Mouse (Mus musculus): ENCODE measurements around the gene Olfr1066.
"Not testable (repeated sequence)": the region's sequence is repeated elsewhere in the genome, so short reads cannot be mapped to it uniquely, and the experiment has no call there.

DNA sequence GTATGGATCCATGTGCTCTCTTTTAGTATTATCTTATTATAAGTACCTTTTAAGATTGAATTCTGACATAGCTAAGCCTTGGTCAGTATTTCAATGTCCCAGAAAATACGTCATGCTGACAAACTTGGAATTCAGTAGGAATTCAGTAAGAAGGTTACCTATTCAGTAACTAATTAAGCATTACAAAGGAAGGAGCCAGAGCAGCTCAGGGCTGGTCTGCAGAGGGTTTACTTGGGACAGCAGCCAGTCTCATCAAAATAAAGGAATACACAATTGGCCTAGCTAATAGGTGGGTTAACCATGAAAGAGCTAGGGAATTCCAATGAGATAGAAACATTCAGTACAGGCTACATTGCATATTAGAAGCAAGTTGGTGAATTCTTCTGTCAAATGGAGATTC, 14.0 kb downstream of the Olfr1066 start:
- TF ChIP-seq GATA1 (IDR thresholded peaks at IDR 0.05; ENCODE audit: borderline replicate concordance, low read length); FLI1 (IDR thresholded peaks at IDR 0.05; ENCODE audit: low read length): not testable (repeated sequence)

Data from megakaryocyte, embryonic 14.5 days (primary cell).